Mouse (Mus musculus) midbrain, embryonic 10.5 days (tissue): ENCODE data around the gene Fzd1. TPM values are rescaled to one million over a fixed set of nuclear protein-coding genes. Genes with fewer than 3 reads are reported as not detected.

Experiments
- DNase-seq: peaks from one replicate; pipeline ENCODE4 v3.0.0-alpha.2; 2017; ENCODE audit warnings: low spot score
- H3K27ac ChIP-seq: fragments of 300-500 bp; sonication (generic); replicated peaks from 2 replicates; pipeline ENCODE4 v1.5.1; 2016; ENCODE audit warnings: mild to moderate bottlenecking
- H3K27me3 ChIP-seq: fragments of 300-500 bp; sonication (generic); 2 replicates; pipeline ENCODE4 v1.6.1; 2016; ENCODE audit warnings: low read depth, mild to moderate bottlenecking; ENCODE audit not compliant: poor library complexity, severe bottlenecking
- H3K36me3 ChIP-seq: fragments of 300-500 bp; sonication (generic); 2 replicates; pipeline ENCODE4 v1.6.1; 2016; ENCODE audit warnings: mild to moderate bottlenecking, moderate library complexity
- H3K4me1 ChIP-seq: fragments of 300-500 bp; sonication (generic); 2 replicates; pipeline ENCODE4 v1.6.1; 2016
- H3K4me3 ChIP-seq: fragments of 300-500 bp; sonication (generic); 2 replicates; pipeline ENCODE4 v1.5.1; 2016; ENCODE audit warnings: mild to moderate bottlenecking, moderate library complexity
- H3K9me3 ChIP-seq: fragments of 300-500 bp; sonication (generic); replicated peaks from 2 replicates; pipeline ENCODE4 v1.6.1; 2016; ENCODE audit warnings: mild to moderate bottlenecking
- WGBS: fragments of 180-500 bp; shearing (Covaris S2); methylation state at CpG from one replicate; pipeline ENCODE4 v1.1.7; 2016; 5-methylcytosine and 5-hydroxymethylcytosine counted together
- polyA plus RNA-seq: library from polyadenylated mRNA; unstranded; fragments of >200 nt; fragmentation: Nextera tagmentation; extraction: Ambion mirVana; gene quantifications from 2 replicates; pipeline ENCODE4 v1.2.1, GENCODE M21; 2016

Fzd1 gene
- polyA plus RNA-seq, 1 experiment from 2014 or later, result 11.2 TPM

GRCm38 (mm10) chr5:4767896-4768295, 10.1 kb upstream of the Fzd1 start:
- DNase-seq, result no peak
- 81% methylated on average over 2 of the region's 2 CpGs for WGBS
- H3K4me1 ChIP-seq, result peaks cover 3% of the 10 kb centered on the region; the same call in 1 of the 2 replicates
- H3K9me3 ChIP-seq, result no peaks in the 10 kb centered on the region
- no peak overlapping the region for H3K27ac ChIP-seq
- no peaks in the 10 kb centered on the region for H3K27me3 ChIP-seq
- no peaks in the 10 kb centered on the region for H3K36me3 ChIP-seq
- no peak overlapping the region for H3K4me3 ChIP-seq

DNA sequence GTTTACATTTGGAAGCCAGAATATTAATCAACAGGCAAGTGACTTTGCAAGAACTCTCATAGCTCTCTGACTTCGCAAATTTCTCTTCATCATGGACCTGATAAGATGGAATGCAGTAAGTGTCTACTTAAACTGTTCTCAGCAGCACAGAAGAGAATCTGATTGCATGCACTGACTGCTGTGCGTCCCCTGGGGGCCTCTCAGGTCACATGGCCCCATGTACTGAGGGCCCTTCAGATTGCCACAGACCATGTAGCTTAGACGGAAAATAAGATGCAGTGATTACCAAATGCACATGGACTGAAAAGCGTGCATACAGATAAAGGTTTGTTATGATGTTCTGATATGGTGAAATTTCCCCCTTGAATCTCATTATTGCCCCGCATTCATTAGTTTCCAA, 8.9 kb upstream of the Fzd1 start:
- WGBS, result 88% methylated on average over 5 of the region's 5 CpGs
- DNase-seq, result no peak
- Histone ChIP-seq H3K9me3 (no peaks in the 10 kb centered on the region), H3K4me3 (no peak overlapping the region), H3K27me3 (no peaks in the 10 kb centered on the region), H3K36me3 (no peaks in the 10 kb centered on the region), H3K27ac (no peak overlapping the region), H3K4me1 (no peaks in the 10 kb centered on the region)

DNA sequence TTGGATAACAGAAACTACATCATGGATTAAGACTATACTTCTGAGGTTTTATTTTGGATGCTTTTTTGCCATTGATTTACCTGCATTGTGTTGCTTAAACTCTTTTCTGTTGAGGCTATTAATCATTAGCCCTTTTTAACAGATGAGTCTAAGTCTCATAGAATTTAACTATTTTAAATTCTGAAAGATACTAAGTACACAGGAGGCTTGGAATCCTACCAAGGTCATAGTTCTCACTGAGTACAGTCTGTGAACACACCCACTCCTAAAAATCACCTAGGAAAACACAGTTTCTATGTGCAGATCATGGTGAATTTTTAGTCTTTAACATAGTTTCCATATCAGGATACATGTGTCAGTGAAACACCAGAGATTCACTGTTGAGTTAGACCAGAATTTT, 4.1 kb upstream of the Fzd1 start:
- no peak overlapping the region for H3K4me3 ChIP-seq
- H3K4me1 ChIP-seq, result peaks cover 12% of the 10 kb centered on the region
- H3K36me3 ChIP-seq, result no peaks in the 10 kb centered on the region
- DNase-seq, result no peak
- H3K27me3 ChIP-seq, result peaks cover 21% of the 10 kb centered on the region
- no peaks in the 10 kb centered on the region for H3K9me3 ChIP-seq
- no peak overlapping the region for H3K27ac ChIP-seq

DNA sequence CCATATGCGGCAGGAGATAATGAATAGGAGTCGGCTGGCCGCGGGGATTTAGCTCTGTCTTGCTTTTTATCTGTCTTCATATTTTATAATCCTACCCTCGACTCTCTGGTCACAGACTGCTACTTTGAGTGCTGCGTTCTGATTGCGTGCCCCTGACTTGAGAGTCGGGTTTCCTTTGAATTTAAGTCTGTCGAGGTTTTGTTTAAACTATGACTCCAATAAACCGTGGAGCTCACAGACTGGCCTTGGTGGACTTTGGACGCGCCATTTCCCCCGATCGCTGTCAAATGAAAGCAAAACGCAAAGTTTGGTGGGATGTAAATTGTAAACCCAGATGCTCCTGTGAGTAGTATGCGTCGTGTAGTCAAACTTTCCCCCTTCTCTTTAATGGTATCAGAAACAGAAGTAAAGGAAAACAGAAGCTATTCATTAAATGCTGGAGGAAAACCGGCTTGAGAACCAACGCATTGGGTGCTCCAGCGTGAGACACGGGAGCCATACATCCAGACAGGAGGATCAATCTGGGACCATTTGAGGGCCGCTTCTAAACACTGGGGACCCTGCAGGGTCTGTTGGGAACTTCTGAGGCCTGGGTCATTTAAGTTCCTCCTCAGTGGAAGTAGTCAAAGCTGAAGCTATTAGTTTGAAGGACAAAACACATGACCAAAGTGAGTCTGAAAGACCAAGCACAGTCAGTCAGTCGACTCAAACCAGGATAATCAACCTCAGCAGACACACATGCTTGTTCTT, 671 bp upstream of the Fzd1 start:
- peaks cover 48% of the 10 kb centered on the region for H3K27me3 ChIP-seq
- H3K9me3 ChIP-seq, result no peaks in the 10 kb centered on the region
- 0 out of 2 replicates have a peak, but pooled peaks cover 8% of the 10 kb centered on the region for H3K36me3 ChIP-seq
- H3K4me1 ChIP-seq, result peaks cover 41% of the 10 kb centered on the region
- H3K27ac ChIP-seq, result peak overlapping the region; percentile 97
- 1% methylated on average over 23 of the region's 23 CpGs for WGBS
- peak; percentile 46 for DNase-seq
- H3K4me3 ChIP-seq, result peak overlapping the region; percentile 87

GRCm38 (mm10) chr5:4756871-4757711, 744 bp downstream of the Fzd1 start:
- DNase-seq, result peak; percentile 79
- Histone ChIP-seq H3K4me1 (peaks cover 41% of the 10 kb centered on the region), H3K9me3 (no peaks in the 10 kb centered on the region), H3K36me3 (0 out of 2 replicates have a peak, but pooled peaks cover 8% of the 10 kb centered on the region), H3K27ac (peak overlapping the region; percentile 97), H3K4me3 (peak overlapping the region; percentile 87), H3K27me3 (peaks cover 48% of the 10 kb centered on the region)
- under 1% methylated on average over 79 of the region's 80 CpGs for WGBS

DNA sequence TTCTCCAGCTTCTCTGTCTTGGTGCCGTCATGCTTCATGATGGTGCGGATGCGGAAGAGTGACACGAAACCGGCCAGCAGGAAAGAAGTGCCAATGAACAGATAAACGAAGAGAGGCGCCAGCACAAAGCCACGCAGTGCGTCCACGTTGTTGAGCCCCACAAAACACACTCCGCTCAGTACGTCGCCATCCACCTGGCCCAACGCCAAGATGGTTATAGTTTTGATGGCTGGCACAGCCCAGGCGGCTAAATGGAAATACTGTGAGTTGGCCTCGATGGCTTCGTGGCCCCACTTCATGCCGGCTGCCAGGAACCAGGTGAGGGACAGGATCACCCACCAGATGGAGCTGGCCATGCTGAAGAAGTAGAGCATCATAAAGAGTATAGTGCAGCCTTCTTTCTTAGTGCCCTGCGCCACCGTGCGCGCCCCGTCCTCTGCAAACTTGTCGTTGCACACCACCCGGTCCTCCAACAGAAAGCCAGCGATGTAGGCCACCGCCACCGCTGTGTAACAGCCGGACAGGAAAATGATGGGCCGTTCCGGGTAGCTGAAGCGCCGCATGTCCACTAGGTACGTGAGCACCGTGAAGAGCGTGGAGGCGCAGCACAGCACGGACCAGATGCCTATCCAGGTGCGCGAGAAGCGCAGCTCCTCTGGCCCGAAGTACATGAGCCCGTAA, 1.7 kb downstream of the Fzd1 start:
- H3K4me1 ChIP-seq, result peaks cover 41% of the 10 kb centered on the region
- DNase-seq, result peak; percentile 49
- H3K4me3 ChIP-seq, result peak overlapping the region; percentile 87
- H3K27me3 ChIP-seq, result peaks cover 48% of the 10 kb centered on the region
- 4% methylated on average over 43 of the region's 43 CpGs for WGBS
- H3K36me3 ChIP-seq, result 0 out of 2 replicates have a peak, but pooled peaks cover 8% of the 10 kb centered on the region
- H3K27ac ChIP-seq, result peak overlapping the region; percentile 97
- H3K9me3 ChIP-seq, result no peaks in the 10 kb centered on the region

GRCm38 (mm10) chr5:4755326-4755725, 2.5 kb downstream of the Fzd1 start:
- H3K27me3 ChIP-seq, result peaks cover 44% of the 10 kb centered on the region
- H3K27ac ChIP-seq, result no peak overlapping the region; the same call in 1 of the 2 replicates
- DNase-seq, result peak; percentile 16

DNA sequence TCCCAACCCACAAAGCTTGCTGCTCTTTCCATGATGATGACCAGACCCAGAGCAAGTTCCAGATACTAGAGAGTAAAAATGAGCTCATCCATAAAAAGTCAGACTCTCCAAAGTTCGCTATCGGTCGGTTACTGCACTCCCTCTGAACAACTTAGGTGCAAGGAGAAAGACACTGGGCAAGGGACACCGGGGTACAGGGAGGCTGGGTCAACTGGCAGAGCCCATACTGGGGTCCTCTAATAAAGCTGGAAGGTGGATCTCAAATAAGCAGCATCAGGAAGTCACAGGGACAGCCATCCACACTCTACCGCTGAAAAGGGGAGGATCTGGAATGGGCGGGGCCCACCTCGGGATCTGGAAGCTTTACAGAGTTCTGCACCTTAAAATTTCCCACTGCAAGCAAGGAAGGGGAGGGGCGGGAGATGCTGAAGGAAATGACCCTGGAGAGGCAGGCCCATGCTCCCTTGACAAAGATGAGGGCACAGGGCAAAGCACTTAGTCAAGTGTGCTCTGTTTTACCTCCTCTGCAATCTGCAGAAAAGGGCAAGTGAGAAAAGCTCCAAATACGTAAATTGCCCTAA, 3.0 kb downstream of the Fzd1 start:
- no peak for DNase-seq
- H3K27me3 ChIP-seq, result peaks cover 38% of the 10 kb centered on the region
- H3K4me1 ChIP-seq, result peaks cover 41% of the 10 kb centered on the region
- peak overlapping the region; percentile 87 for H3K4me3 ChIP-seq
- no peaks in the 10 kb centered on the region for H3K9me3 ChIP-seq
- H3K36me3 ChIP-seq, result 0 out of 2 replicates have a peak, but pooled peaks cover 8% of the 10 kb centered on the region
- no peak overlapping the region for H3K27ac ChIP-seq
- 26% methylated on average over 9 of the region's 9 CpGs for WGBS

More at GRCm38 (mm10) chr5:4755326-4755725, 2.5 kb downstream of the Fzd1 start:
- WGBS, result 32% methylated on average over 11 of the region's 11 CpGs
- no peaks in the 10 kb centered on the region for H3K9me3 ChIP-seq
- peaks cover 41% of the 10 kb centered on the region for H3K4me1 ChIP-seq
- H3K36me3 ChIP-seq, result 0 out of 2 replicates have a peak, but pooled peaks cover 8% of the 10 kb centered on the region
- H3K4me3 ChIP-seq, result peak overlapping the region; percentile 87

DNA sequence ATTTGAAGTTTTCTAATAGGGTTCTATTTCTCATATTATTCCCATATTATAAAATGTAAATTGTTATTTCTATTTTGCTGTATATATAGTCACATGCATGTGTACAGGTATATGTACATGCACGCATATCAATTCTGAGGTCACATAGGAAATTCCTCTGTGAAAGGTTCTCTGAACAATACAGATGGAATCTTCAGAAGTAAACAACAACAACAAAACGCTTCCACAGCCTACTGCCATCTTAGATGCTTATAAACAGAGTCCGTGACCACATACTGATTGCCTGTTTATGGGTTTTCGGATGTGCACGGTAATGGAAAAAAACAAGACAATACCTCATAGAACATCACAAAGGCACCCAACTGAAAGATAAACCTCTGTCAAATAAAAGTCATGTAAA, 4.7 kb downstream of the Fzd1 start:
- Histone ChIP-seq H3K27me3 (peaks cover 30% of the 10 kb centered on the region), H3K4me1 (peaks cover 34% of the 10 kb centered on the region), H3K4me3 (no peak overlapping the region), H3K9me3 (no peaks in the 10 kb centered on the region), H3K36me3 (0 out of 2 replicates have a peak, but pooled peaks cover 8% of the 10 kb centered on the region), H3K27ac (no peak overlapping the region)
- no peak for DNase-seq
- WGBS, result 91% methylated on average over 5 of the region's 5 CpGs

- peaks cover 10% of the 10 kb centered on the region for H3K4me1 ChIP-seq
- H3K36me3 ChIP-seq, result no peaks in the 10 kb centered on the region
- no peak for DNase-seq
- no peaks in the 10 kb centered on the region for H3K27me3 ChIP-seq
- WGBS, result 67% methylated on average over 4 of the region's 4 CpGs
- H3K4me3 ChIP-seq, result no peak overlapping the region
- H3K27ac ChIP-seq, result no peak overlapping the region
- H3K9me3 ChIP-seq, result no peaks in the 10 kb centered on the region
These were observed 15.1 kb downstream of the Fzd1 start for GRCm38 (mm10) chr5:4742722-4743121.

DNA sequence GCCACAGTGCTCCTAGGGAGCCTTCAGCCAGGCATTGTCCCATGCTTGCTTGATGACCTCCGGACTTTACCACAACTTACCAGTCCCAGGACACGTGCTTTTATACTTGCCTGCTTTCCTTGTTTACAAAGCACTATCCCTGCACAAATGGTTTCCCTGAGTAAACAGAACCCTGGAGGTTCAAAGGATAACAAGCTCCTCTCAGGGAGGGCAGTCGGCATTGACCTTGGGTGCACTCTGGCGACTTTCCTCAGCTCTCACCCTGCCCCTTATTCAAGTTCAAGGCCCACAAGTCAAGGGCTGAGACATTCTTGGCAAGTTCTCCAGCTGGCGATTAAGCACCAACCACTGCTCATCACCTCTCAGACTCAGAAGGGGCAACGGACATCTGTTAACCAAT, 20.8 kb downstream of the Fzd1 start:
- Histone ChIP-seq H3K4me1 (peaks cover 16% of the 10 kb centered on the region), H3K27ac (no peak overlapping the region), H3K4me3 (no peak overlapping the region), H3K27me3 (peaks cover 8% of the 10 kb centered on the region; the same call in 1 of the 2 replicates), H3K36me3 (no peaks in the 10 kb centered on the region), H3K9me3 (no peaks in the 10 kb centered on the region)
- 56% methylated on average over 6 of the region's 6 CpGs for WGBS
- no peak for DNase-seq

DNA sequence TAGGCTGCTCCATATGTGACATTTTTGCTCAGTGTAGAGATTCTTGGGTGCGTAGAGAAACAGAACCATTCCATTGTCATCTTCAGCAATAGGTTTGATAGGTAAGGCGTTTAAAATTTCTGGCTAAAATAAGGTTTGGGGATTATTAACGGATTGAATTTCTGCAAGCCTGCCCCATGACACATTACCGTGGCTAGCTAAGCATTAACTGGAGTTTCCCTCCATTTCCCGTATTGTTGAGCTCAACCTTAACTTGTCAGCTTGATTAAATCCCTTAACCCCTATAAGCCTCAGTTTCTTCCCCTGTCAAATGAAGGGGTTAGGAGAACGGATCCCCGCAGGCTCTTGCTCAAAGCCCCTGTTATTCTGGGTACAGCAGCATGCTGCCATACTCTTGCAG, 22.4 kb downstream of the Fzd1 start:
- H3K27me3 ChIP-seq, result peaks cover 8% of the 10 kb centered on the region; the same call in 1 of the 2 replicates
- no peaks in the 10 kb centered on the region for H3K36me3 ChIP-seq
- 75% methylated on average over 7 of the region's 7 CpGs for WGBS
- DNase-seq, result no peak
- peaks cover 22% of the 10 kb centered on the region for H3K4me1 ChIP-seq
- no peak overlapping the region for H3K4me3 ChIP-seq
- H3K27ac ChIP-seq, result no peak overlapping the region
- no peaks in the 10 kb centered on the region for H3K9me3 ChIP-seq
